Mouse (Mus musculus) myocyte (in vitro differentiated cells): ENCODE results near the gene Mnt.

Experiments used
- CEBPB ChIP-seq: IDR thresholded peaks from 2 replicates; pipeline ENCODE4 v1.6.1; 2011; ENCODE audit warnings: mild to moderate bottlenecking, moderate library complexity; ENCODE audit not compliant: poor library complexity, insufficient read depth, severe bottlenecking
- E2F4 ChIP-seq: IDR thresholded peaks from one replicate; pipeline ENCODE4 v1.6.1; 2011; ENCODE audit warnings: mild to moderate bottlenecking, control low read depth, moderate library complexity; ENCODE audit not compliant: insufficient read depth
- MAX ChIP-seq: IDR thresholded peaks from one replicate; pipeline ENCODE4 v1.6.1; 2011; ENCODE audit warnings: low read depth, mild to moderate bottlenecking, control low read depth
- MYOD1 ChIP-seq, 3 experiments: IDR thresholded peaks; one replicate each; pipeline ENCODE4 v1.6.1; 2011; ENCODE audit warnings: control low read depth in 2 of 3, low read depth in 2 of 3, mild to moderate bottlenecking in 2 of 3, moderate library complexity in 1 of 3; ENCODE audit not compliant: insufficient read length in 2 of 3, control insufficient read depth in 1 of 3
- MYOG ChIP-seq, 3 experiments: IDR thresholded peaks; one replicate each; pipeline ENCODE4 v1.6.1; 2011; ENCODE audit warnings: control low read depth in 2 of 3, low read depth in 2 of 3, mild to moderate bottlenecking in 2 of 3; ENCODE audit not compliant: insufficient read length in 2 of 3, control insufficient read depth in 1 of 3, insufficient read depth in 1 of 3
- POLR2A ChIP-seq: IDR thresholded peaks from one replicate; pipeline ENCODE4 v1.6.1; 2011; ENCODE audit warnings: low read depth, mild to moderate bottlenecking, control low read depth, moderate library complexity; ENCODE audit not compliant: insufficient read length
- REST ChIP-seq: IDR thresholded peaks from one replicate; pipeline ENCODE4 v1.6.1; 2011; ENCODE audit warnings: mild to moderate bottlenecking, control low read depth, moderate library complexity; ENCODE audit not compliant: insufficient read depth, insufficient read length
- SRF ChIP-seq: IDR thresholded peaks from one replicate; pipeline ENCODE4 v1.6.1; 2011; ENCODE audit warnings: low read depth; ENCODE audit not compliant: control insufficient read depth, insufficient read length
- TCF12 ChIP-seq: IDR thresholded peaks from one replicate; pipeline ENCODE4 v1.6.1; 2011; ENCODE audit warnings: mild to moderate bottlenecking, control low read depth; ENCODE audit not compliant: poor library complexity, insufficient read depth, severe bottlenecking
- USF1 ChIP-seq: IDR thresholded peaks from one replicate; pipeline ENCODE4 v1.6.1; 2011; ENCODE audit warnings: low read depth, mild to moderate bottlenecking, control low read depth, moderate library complexity

GRCm38 (mm10) chr11:74842045-74842444 lies 11.3 kb downstream of the Mnt start:
- no peak for TF ChIP-seq POLR2A
- no peak for TF ChIP-seq MYOG (IDR thresholded peaks at IDR 0.05; ENCODE audit: control insufficient read depth in 1 of 3, insufficient read depth in 1 of 3, insufficient read length in 2 of 3, low read depth in 2 of 3)
- TF ChIP-seq CEBPB, result no peak
- no peak for TF ChIP-seq MAX
- TF ChIP-seq SRF, result no peak
- no peak for TF ChIP-seq USF1
- TF ChIP-seq E2F4, result no peak
- TF ChIP-seq MYOD1 (IDR thresholded peaks at IDR 0.05; ENCODE audit: control insufficient read depth in 1 of 3, insufficient read length in 2 of 3, low read depth in 2 of 3), result no peak
- TF ChIP-seq TCF12, result no peak
- TF ChIP-seq REST, result no peak
